Mouse (Mus musculus) ovary, adult 2 months (tissue): ENCODE measurements around the gene Galntl6. TPM values are rescaled to one million over a fixed set of nuclear protein-coding genes. Genes with fewer than 3 reads are reported as not detected.

Experiments
- polyA plus RNA-seq: library from polyadenylated mRNA; depleted of rRNA; stranded (reverse); fragments of >200 nt; gene quantifications from 2 replicates; pipeline ENCODE4 v1.2.3, GENCODE M21; 2012; rRNA removed

The Galntl6 gene
- polyA plus RNA-seq = not detected in 2 replicates

DNA sequence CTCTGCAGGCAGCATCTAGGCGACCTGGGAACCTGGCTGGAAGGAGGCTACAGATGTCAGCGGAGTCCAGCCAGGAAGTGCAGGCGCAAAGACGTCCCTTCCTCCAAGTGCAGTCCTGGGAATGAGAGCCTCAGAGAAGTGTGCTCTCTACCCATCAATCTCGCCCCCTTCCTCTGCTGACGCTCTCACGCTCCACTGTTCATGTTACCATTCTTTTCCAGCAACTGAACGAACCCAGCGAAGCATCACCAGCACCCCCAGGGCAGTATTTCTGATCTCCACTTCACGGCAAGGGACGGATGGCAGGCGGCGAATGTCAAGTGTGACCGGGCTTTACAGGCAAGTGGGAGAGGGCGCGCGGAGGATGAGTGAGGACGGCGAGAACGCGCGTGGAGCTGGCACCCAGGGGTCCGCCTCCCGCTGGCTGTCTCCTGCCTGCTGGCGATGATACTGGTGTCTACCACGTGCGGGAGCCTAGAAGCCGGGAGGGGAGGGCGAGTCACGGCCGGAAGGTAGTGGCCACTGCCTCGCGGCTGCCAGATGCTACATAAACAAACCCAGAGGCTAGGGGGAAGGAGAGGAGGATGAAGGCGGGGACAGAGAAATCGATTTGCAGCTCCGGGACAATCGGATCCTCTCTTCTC is at the start of gene Galntl6:
Gene Galntl6 (minus strand): TSS at position 445 of the 644 bp plus-strand sequence.

DNA sequence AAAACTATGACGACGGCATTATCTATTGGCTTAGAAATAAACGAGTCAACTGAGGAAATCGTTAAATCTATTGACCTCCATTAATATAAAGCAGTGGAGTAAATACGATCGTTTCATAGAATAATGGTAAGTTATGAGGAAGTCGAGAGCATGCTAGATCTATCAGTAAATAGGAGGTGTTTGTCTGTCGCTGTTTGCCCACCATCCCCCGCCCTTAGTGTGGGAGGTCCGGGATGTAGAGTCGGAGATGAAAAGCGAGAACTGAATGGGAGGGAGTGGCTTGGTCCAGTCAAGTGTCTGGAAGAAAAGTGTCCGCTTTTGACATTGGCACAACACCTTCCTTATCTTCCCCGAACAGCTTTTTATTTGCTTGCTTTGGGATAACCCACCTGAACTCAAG is 763 bp downstream of the Galntl6 start, which contains the start of gene BC030500:
Gene BC030500 (plus strand): TSS at position 79 of the 400 bp plus-strand sequence.

Other genes starting within 250 kb of the Galntl6 start
- gene BC030500, start 885 bp downstream of the Galntl6 start, polyA plus RNA-seq = 0.32 TPM in 1 of 2 replicates, not detected in the other